27 mouse cellular contexts compared by ENCODE assay signal in the genomic region with DNA sequence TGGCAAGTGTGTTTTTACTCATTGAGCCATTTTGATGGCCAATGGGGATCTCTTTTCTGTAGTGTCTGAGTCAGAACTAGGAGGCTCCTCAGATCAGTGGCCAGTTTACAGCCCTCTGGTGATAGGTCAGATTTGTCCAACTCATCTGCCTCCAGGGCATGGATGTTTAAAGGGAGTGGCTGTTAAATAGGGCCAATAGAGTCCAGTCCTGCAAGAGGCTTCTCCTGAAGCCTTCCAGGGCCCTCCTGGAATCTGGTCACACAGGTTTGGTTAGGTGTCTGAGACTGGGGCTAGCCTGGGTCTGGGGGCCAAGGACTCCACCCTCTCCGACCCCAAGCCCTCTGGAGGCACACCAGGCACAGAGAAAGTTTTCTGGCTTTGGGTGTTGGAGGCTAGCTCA. TPM values are rescaled to one million over a fixed set of nuclear protein-coding genes. Genes with fewer than 3 reads are reported as not detected.
A peak's percentile ranks its signal among the peaks of the same experiment; 100 is the strongest.
DNase-seq lines count a peak whose midpoint lies in the region; ATAC-seq and TF ChIP-seq lines count a peak whose summit lies in the region.
"Had no signal": no experiment of that assay in that cellular context is flagged by ENCODE, and none has a peak within 500 bp of the region (broad histone marks: within the 10 kb centered on the region; RNA-seq: fewer than 3 reads in every experiment).

No protein-coding gene starts in this region.

- H3K9me3 ChIP-seq in lung, embryonic 15.5 days, result no peaks in the 10 kb centered on the region
- H3K9me3 ChIP-seq: embryonic facial prominence, embryonic 15.5 days; forebrain, embryonic 15.5 days; heart, embryonic 15.5 days; hindbrain, embryonic 15.5 days; liver, embryonic 15.5 days; megakaryocyte, embryonic 14.5 days; midbrain, embryonic 13.5 days; neural tube, embryonic 13.5 days had no signal

- ATAC-seq in lung, embryonic 15.5 days (ENCODE audit: borderline replicate concordance, extremely low read depth, low FRiP score, low TSS enrichment), result no peak
- peak; percentile 77 for ATAC-seq in Patski
- ATAC-seq: CD4-positive, CD25-positive, alpha-beta regulatory T cell, adult 4 months; forebrain, embryonic 15.5 days; midbrain, embryonic 13.5 days had no signal

- CTCF ChIA-PET in Patski (lab: Charles Lee), result interaction anchor here (1.1 to 3.0 kb wide), 5 partner anchors 10 to 30 kb away, joined by 3 to 16 read pairs (median 6); partner anchors contain the start of gene Cldn9

- H3K27ac ChIP-seq in lung, embryonic 15.5 days, result peak overlapping the region; percentile 80
- H3K27ac ChIP-seq: embryonic facial prominence, embryonic 15.5 days; forebrain, embryonic 15.5 days; heart, embryonic 15.5 days; hindbrain, embryonic 15.5 days; liver, embryonic 15.5 days; midbrain, embryonic 13.5 days; neural tube, embryonic 13.5 days had no signal

- H3K4me2 ChIP-seq in lung, embryonic 15.5 days, result no peak overlapping the region
- H3K4me2 ChIP-seq in myocyte (ENCODE audit: low read depth), result peak overlapping the region; percentile 27
- H3K4me2 ChIP-seq: embryonic facial prominence, embryonic 15.5 days; forebrain, embryonic 15.5 days; heart, embryonic 15.5 days; hindbrain, embryonic 15.5 days; liver, embryonic 15.5 days; midbrain, embryonic 13.5 days; neural tube, embryonic 13.5 days had no signal

- H3ac ChIP-seq in myocyte (ENCODE audit: control insufficient read depth, insufficient read length), result no peak overlapping the region

- no peak overlapping the region for H3K4me3 ChIP-seq in lung, embryonic 15.5 days
- no peak overlapping the region for H3K4me3 ChIP-seq in myocyte
- H3K4me3 ChIP-seq: embryonic facial prominence, embryonic 15.5 days; forebrain, embryonic 15.5 days; heart, embryonic 15.5 days; hindbrain, embryonic 15.5 days; liver, embryonic 15.5 days; megakaryocyte, embryonic 14.5 days; midbrain, embryonic 13.5 days; neural tube, embryonic 13.5 days had no signal

- DNase-seq in embryo, embryonic 10 days (ENCODE audit: low spot score), result peak; percentile 17
- DNase-seq in embryo, embryonic 9.5 days (ENCODE audit: extremely low spot score), result no peak
- DNase-seq in lung, postnatal 14 days, result no peak
- DNase-seq in Patski (ENCODE audit: low read depth, low spot score), result no peak
- no peak for DNase-seq in cerebellum, adult 9-10 months
- DNase-seq in natural killer cell, adult 2 months (ENCODE audit: low spot score in 2 of 2), result no peak
- DNase-seq: adrenal gland, postnatal 10 days; cerebellum, adult 18-20 months; cerebellum, postnatal 25 days; embryo, embryonic 11 days; kidney, adult 18-20 months; kidney, postnatal 36 days; liver; lung, postnatal 36 days; retina, postnatal 1 day; thymus, adult 2 months had no signal

- no peaks in the 10 kb centered on the region for H3K79me2 ChIP-seq in myocyte (ENCODE audit: control insufficient read depth, insufficient read depth)

- H3K27me3 ChIP-seq in lung, embryonic 15.5 days, result peaks cover 20% of the 10 kb centered on the region
- H3K27me3 ChIP-seq in Patski, result no peaks in the 10 kb centered on the region
- no peaks in the 10 kb centered on the region for H3K27me3 ChIP-seq in myocyte (ENCODE audit: control insufficient read depth, insufficient read depth, insufficient read length)

- no peak for TF ChIP-seq POLR2A in myocyte (IDR thresholded peaks at IDR 0.05; ENCODE audit: insufficient read length, low read depth)

- 58% methylated on average over 1 of the region's 1 CpGs for WGBS in lung, embryonic 15.5 days

- peaks cover 35% of the 10 kb centered on the region for H3K4me1 ChIP-seq in lung, embryonic 15.5 days

- in situ Hi-C loops in Patski (cut with MboI; ENCODE audit: low pct_unique_long_range_greater_than_20kb), result no loop called here

- TF ChIP-seq CTCF in Patski (IDR thresholded peaks at IDR 0.05), result no peak

- POLR2A ChIA-PET in Patski (lab: Charles Lee), result no interaction called here

- no peaks in the 10 kb centered on the region for H3K36me3 ChIP-seq in lung, embryonic 15.5 days
- H3K36me3 ChIP-seq in myocyte (ENCODE audit: control insufficient read depth, insufficient read depth), result no peaks in the 10 kb centered on the region
- H3K36me3 ChIP-seq: embryonic facial prominence, embryonic 15.5 days; forebrain, embryonic 15.5 days; heart, embryonic 15.5 days; hindbrain, embryonic 15.5 days; liver, embryonic 15.5 days; midbrain, embryonic 13.5 days; neural tube, embryonic 13.5 days had no signal

- no peak overlapping the region for H3K9ac ChIP-seq in lung, embryonic 15.5 days
- H3K9ac ChIP-seq: embryonic facial prominence, embryonic 15.5 days; forebrain, embryonic 15.5 days; heart, embryonic 15.5 days; hindbrain, embryonic 15.5 days; liver, embryonic 15.5 days; midbrain, embryonic 13.5 days; neural tube, embryonic 13.5 days had no signal

TF ChIP-seq in myocyte, 11 proteins besides CTCF, POLR2A, EP300 and RAD21:
- TF ChIP-seq USF1 (IDR thresholded peaks at IDR 0.05; ENCODE audit: low read depth) (no peak), TCF3 (IDR thresholded peaks at IDR 0.05; ENCODE audit: insufficient read length, low read depth) (no peak), REST (IDR thresholded peaks at IDR 0.05; ENCODE audit: insufficient read depth, insufficient read length) (no peak), TCF12 (IDR thresholded peaks at IDR 0.05; ENCODE audit: insufficient read depth, poor library complexity, severe bottlenecking) (no peak), MAX (IDR thresholded peaks at IDR 0.05; ENCODE audit: low read depth) (no peak)
TF ChIP-seq in myocyte: peak in this region for 0.

RNA-seq across cellular contexts. Expression of gene Cldn9, which starts 10.7 kb away (rescaled TPM):
- 4.4 and 4.8 TPM in 2 replicates for polyA plus RNA-seq in lung, embryonic 15.5 days (2015; fragmentation: Nextera tagmentation; extraction: Ambion mirVana)
- polyA plus RNA-seq in Patski (2021) (0.05 TPM), myocyte (2012; fragmentation: generic; extraction: Trizol) (0.24 TPM)
- polyA plus RNA-seq: CD4-positive, CD25-positive, alpha-beta regulatory T cell, adult 4 months; liver, embryonic 15.5 days had no signal

RNA-seq across cellular contexts. Expression of gene Cldn6, which starts 15.4 kb away (rescaled TPM):
- polyA plus RNA-seq in lung, embryonic 15.5 days (2015; fragmentation: Nextera tagmentation; extraction: Ambion mirVana), result 237 and 246 TPM in 2 replicates
- polyA plus RNA-seq in Patski (2021), result not detected
- not detected for polyA plus RNA-seq in myocyte (2012; fragmentation: generic; extraction: Trizol)
- polyA plus RNA-seq: CD4-positive, CD25-positive, alpha-beta regulatory T cell, adult 4 months had no signal

RNA-seq across cellular contexts. Expression of gene Tnfrsf12a, which starts 17.2 kb away (rescaled TPM):
- polyA plus RNA-seq in lung, embryonic 15.5 days (2015; fragmentation: Nextera tagmentation; extraction: Ambion mirVana), result 26.8 and 28.5 TPM in 2 replicates
- polyA plus RNA-seq in Patski (2021) (421 TPM), myocyte (2012; fragmentation: generic; extraction: Trizol) (328 TPM)

RNA-seq across cellular contexts. Expression of gene Thoc6, which starts 20.8 kb away (rescaled TPM):
- polyA plus RNA-seq in lung, embryonic 15.5 days (2015; fragmentation: Nextera tagmentation; extraction: Ambion mirVana), result 48.3 and 49.1 TPM in 2 replicates
- 32.9 TPM for polyA plus RNA-seq in Patski (2021)
- polyA plus RNA-seq in myocyte (2012; fragmentation: generic; extraction: Trizol), result 30.1 TPM

RNA-seq across cellular contexts. Expression of gene Hcfc1r1, which starts 21.1 kb away (rescaled TPM):
- 59.5 and 64.5 TPM in 2 replicates for polyA plus RNA-seq in lung, embryonic 15.5 days (2015; fragmentation: Nextera tagmentation; extraction: Ambion mirVana)
- polyA plus RNA-seq in Patski (2021), result 261 TPM
- 199 TPM for polyA plus RNA-seq in myocyte (2012; fragmentation: generic; extraction: Trizol)

Comparison
In these comparisons a context has a peak if more than half of its experiments do, and no peak if none do; other contexts are left out.
1. RNA of gene Cldn6, which starts 15.4 kb away (polyA plus RNA-seq): 237 to 246 TPM in lung, embryonic 15.5 days; not detected in Patski (single experiment) and not detected in myocyte (single experiment); every median in the first group is over 100 times any median in the second.
2. RNA of gene Tnfrsf12a, which starts 17.2 kb away (polyA plus RNA-seq): 421 TPM in Patski (single experiment) and 328 TPM in myocyte (single experiment); 26.8 to 28.5 TPM in lung, embryonic 15.5 days; every median in the first group is over 10 times any median in the second.